Mouse (Mus musculus): ENCODE measurements around the gene Aldh16a1. TPM values are rescaled to one million over a fixed set of nuclear protein-coding genes. Genes with fewer than 3 reads are reported as not detected.

The Aldh16a1 gene
- total and polyA plus RNA-seq, 3 experiments, result 26.9 to 49.8 (median 45.1) TPM

GRCm38 (mm10) chr7:45129318-45129717 is 25.1 kb downstream of the Aldh16a1 start:
- H3K4me1 ChIP-seq (ENCODE audit: control insufficient read depth in 1 of 2, insufficient read depth in 2 of 2), result peaks cover 8 to 22% of the 10 kb centered on the region in 2 experiments
- H3K36me3 ChIP-seq (replicated peaks in 1 of 2; ENCODE audit: control insufficient read depth in 1 of 2, insufficient read depth in 1 of 2, low read length in 1 of 2), result peaks cover 21 to 55% of the 10 kb centered on the region in 2 experiments
- dilution Hi-C loops (cut with MboI; ENCODE audit: extremely low pct_ligation_motif_present, extremely low pct_unique_long_range_greater_than_20kb, low sequenced_read_pairs), result no loop called here
- in situ Hi-C loops (cut with MboI; ENCODE audit: low pct_ligation_motif_present, low pct_unique_long_range_greater_than_20kb, low sequenced_read_pairs), result loop anchor here (5.0 kb wide), 1 partner anchor 47 kb away; no protein-coding TSS in a partner anchor
- peaks cover 3% of the 10 kb centered on the region for H3K9me3 ChIP-seq (replicated peaks; ENCODE audit: low read length)
- peak overlapping the region; percentile 77 for H3K9ac ChIP-seq (ENCODE audit: insufficient read depth, low read depth)
- TF ChIP-seq TCF12 (IDR thresholded peaks at IDR 0.05; ENCODE audit: low read depth, low read length) (no peak), SMC3 (IDR thresholded peaks at IDR 0.05; ENCODE audit: low read depth, low read length) (no peak), SIN3A (IDR thresholded peaks at IDR 0.05; ENCODE audit: low read length) (peak; percentile 17; the same call in 1 of the 2 replicates), ELF1 (IDR thresholded peaks at IDR 0.05; ENCODE audit: low read depth, low read length) (no peak), USF2 (conservative IDR thresholded peaks at IDR 0.05; ENCODE audit: low read depth, low read length) (no peak)
- peaks cover 29% of the 10 kb centered on the region for H3K79me2 ChIP-seq (replicated peaks; ENCODE audit: control insufficient read depth, extremely low read depth, insufficient read depth, poor library complexity, severe bottlenecking)
- H3K27me3 ChIP-seq (replicated peaks), result no peaks in the 10 kb centered on the region
- DNase-seq (ENCODE audit: extremely low read depth), result no peak
- H3K4me2 ChIP-seq (ENCODE audit: insufficient read depth, low read depth, poor library complexity, severe bottlenecking), result peak overlapping the region; percentile 53
- peak overlapping the region; percentile 63 to 93 (median 66) for H3K4me3 ChIP-seq (replicated peaks in 1 of 3; ENCODE audit: low read depth in 2 of 3, low read length in 2 of 3, poor library complexity in 1 of 3)
- H3K27ac ChIP-seq (ENCODE audit: insufficient read depth, low read depth), result peak overlapping the region; percentile 63

- H3K9ac ChIP-seq (ENCODE audit: insufficient read depth, low read depth), result peak within 1 kb of the TSS; percentile 100
- peak within 1 kb of the TSS; percentile 93 to 100 (median 94) for H3K4me3 ChIP-seq (replicated peaks in 1 of 3; ENCODE audit: low read depth in 2 of 3, low read length in 2 of 3, poor library complexity in 1 of 3)
- in situ Hi-C loops (cut with MboI; ENCODE audit: low pct_ligation_motif_present, low pct_unique_long_range_greater_than_20kb, low sequenced_read_pairs), result loop anchor here (5.0 kb wide), 1 partner anchor 46 kb away; no protein-coding TSS in a partner anchor
- peaks cover 33% of the 10 kb centered on the region for H3K79me2 ChIP-seq (replicated peaks; ENCODE audit: control insufficient read depth, extremely low read depth, insufficient read depth, poor library complexity, severe bottlenecking)
- peak within 1 kb of the TSS; percentile 68 for H3K4me2 ChIP-seq (ENCODE audit: insufficient read depth, low read depth, poor library complexity, severe bottlenecking)
- H3K4me1 ChIP-seq (ENCODE audit: control insufficient read depth in 1 of 2, insufficient read depth in 2 of 2), result peaks cover 8 to 20% of the 10 kb centered on the region in 2 experiments
- H3K27ac ChIP-seq (ENCODE audit: insufficient read depth, low read depth), result peak within 1 kb of the TSS; percentile 93
- DNase-seq (ENCODE audit: extremely low read depth), result peak; percentile 99
- H3K9me3 ChIP-seq (replicated peaks; ENCODE audit: low read length), result peaks cover 3% of the 10 kb centered on the region
- no peaks in the 10 kb centered on the region for H3K27me3 ChIP-seq (replicated peaks)
- peaks cover 21 to 52% of the 10 kb centered on the region in 2 experiments for H3K36me3 ChIP-seq (replicated peaks in 1 of 2; ENCODE audit: control insufficient read depth in 1 of 2, insufficient read depth in 1 of 2, low read length in 1 of 2)
- dilution Hi-C loops (cut with MboI; ENCODE audit: extremely low pct_ligation_motif_present, extremely low pct_unique_long_range_greater_than_20kb, low sequenced_read_pairs), result no loop called here
- TF ChIP-seq CTCF (conservative IDR thresholded peaks at IDR 0.05 in 1 of 2, IDR thresholded peaks at IDR 0.05 in 1 of 2; ENCODE audit: low read depth in 2 of 2, low read length in 2 of 2) (peak; percentile 10 to 80; a peak in 2 of 4 replicates), SMC3 (IDR thresholded peaks at IDR 0.05; ENCODE audit: low read depth, low read length) (peak; percentile 56), MAX (IDR thresholded peaks at IDR 0.05; ENCODE audit: low read length) (peak; percentile 99), HCFC1 (IDR thresholded peaks at IDR 0.05; ENCODE audit: low read depth, low read length) (peak; percentile 88), NRF1 (IDR thresholded peaks at IDR 0.05; ENCODE audit: low read depth, low read length) (peak; percentile 82), SIN3A (IDR thresholded peaks at IDR 0.05; ENCODE audit: low read length) (peak; percentile 81), E2F4 (IDR thresholded peaks at IDR 0.05; ENCODE audit: insufficient replicate concordance, low read depth, low read length) (0 out of 2 replicates have a peak, but pooled peaks have one; percentile 33), MAZ (IDR thresholded peaks at IDR 0.05; ENCODE audit: low read depth, low read length) (peak; percentile 56), JUN (IDR thresholded peaks at IDR 0.05; ENCODE audit: insufficient read depth, low read depth, low read length) (no peak), CHD2 (IDR thresholded peaks at IDR 0.05; ENCODE audit: low read length) (peak; percentile 82), POLR2AphosphoS2 (IDR thresholded peaks at IDR 0.05; ENCODE audit: low read depth, low read length) (peak; percentile 96), USF1 (IDR thresholded peaks at IDR 0.05; ENCODE audit: low read depth, low read length) (peak; percentile 92), BHLHE40 (IDR thresholded peaks at IDR 0.05; ENCODE audit: low read depth, low read length) (peak; percentile 83), NELFE (IDR thresholded peaks at IDR 0.05; ENCODE audit: low read depth, low read length) (peak; percentile 98), ZMIZ1 (IDR thresholded peaks at IDR 0.05; ENCODE audit: low read depth, low read length) (peak; percentile 95), MEF2A (IDR thresholded peaks at IDR 0.05; ENCODE audit: borderline replicate concordance, low read depth, low read length) (peak; percentile 51; the same call in 1 of the 2 replicates), GABPA (IDR thresholded peaks at IDR 0.05; ENCODE audit: insufficient replicate concordance, low read depth, low read length) (no peak), RCOR1 (conservative IDR thresholded peaks at IDR 0.05; ENCODE audit: low read depth, low read length) (peak; percentile 83), ZNF384 (IDR thresholded peaks at IDR 0.05; ENCODE audit: low read depth, low read length) (no peak), TCF12 (IDR thresholded peaks at IDR 0.05; ENCODE audit: low read depth, low read length) (peak; percentile 96), UBTF (IDR thresholded peaks at IDR 0.05; ENCODE audit: low read depth, low read length) (peak; percentile 38; the same call in 1 of the 2 replicates), PAX5 (IDR thresholded peaks at IDR 0.05; ENCODE audit: low read length) (no peak), MXI1 (IDR thresholded peaks at IDR 0.05; ENCODE audit: low read depth, low read length) (peak; percentile 96), IRF4 (IDR thresholded peaks at IDR 0.05; ENCODE audit: low read depth, low read length) (peak; percentile 68; the same call in 1 of the 2 replicates), ZKSCAN1 (IDR thresholded peaks at IDR 0.05; ENCODE audit: borderline replicate concordance, low read depth, low read length) (no peak), ZC3H11A (IDR thresholded peaks at IDR 0.05; ENCODE audit: low read depth, low read length) (no peak), RAD21 (IDR thresholded peaks at IDR 0.05; ENCODE audit: low read depth, low read length) (peak; percentile 36), EP300 (IDR thresholded peaks at IDR 0.05; ENCODE audit: low read length) (no peak)
Observed at GRCm38 (mm10) chr7:45128624-45129246, 25.6 kb downstream of the Aldh16a1 start, which contains the start of gene Rpl13a. TSS of gene Rpl13a (minus strand) at chr7:45128761.

All from CH12.LX (cell line).